Mouse (Mus musculus): Measurements from ENCODE around the gene Bcas3. TPM values are rescaled to one million over a fixed set of nuclear protein-coding genes. Genes with fewer than 3 reads are reported as not detected.
A peak's percentile ranks its signal among the peaks of the same experiment; 100 is the strongest.

Bcas3 gene
- polyA plus RNA-seq, 1 experiment = 21.2 TPM

- no peak overlapping the region for H3K27ac ChIP-seq (replicated peaks; ENCODE audit: low read depth, low read length)
- no peak overlapping the region for H3K4me3 ChIP-seq (ENCODE audit: insufficient read depth, low read depth, low read length)
- peaks cover 13% of the 10 kb centered on the region for H3K4me1 ChIP-seq (ENCODE audit: control insufficient read depth, insufficient read depth, insufficient read length, low read length)
Measured at GRCm38 (mm10) chr11:85695614-85696263, 342.8 kb downstream of the Bcas3 start.

DNA sequence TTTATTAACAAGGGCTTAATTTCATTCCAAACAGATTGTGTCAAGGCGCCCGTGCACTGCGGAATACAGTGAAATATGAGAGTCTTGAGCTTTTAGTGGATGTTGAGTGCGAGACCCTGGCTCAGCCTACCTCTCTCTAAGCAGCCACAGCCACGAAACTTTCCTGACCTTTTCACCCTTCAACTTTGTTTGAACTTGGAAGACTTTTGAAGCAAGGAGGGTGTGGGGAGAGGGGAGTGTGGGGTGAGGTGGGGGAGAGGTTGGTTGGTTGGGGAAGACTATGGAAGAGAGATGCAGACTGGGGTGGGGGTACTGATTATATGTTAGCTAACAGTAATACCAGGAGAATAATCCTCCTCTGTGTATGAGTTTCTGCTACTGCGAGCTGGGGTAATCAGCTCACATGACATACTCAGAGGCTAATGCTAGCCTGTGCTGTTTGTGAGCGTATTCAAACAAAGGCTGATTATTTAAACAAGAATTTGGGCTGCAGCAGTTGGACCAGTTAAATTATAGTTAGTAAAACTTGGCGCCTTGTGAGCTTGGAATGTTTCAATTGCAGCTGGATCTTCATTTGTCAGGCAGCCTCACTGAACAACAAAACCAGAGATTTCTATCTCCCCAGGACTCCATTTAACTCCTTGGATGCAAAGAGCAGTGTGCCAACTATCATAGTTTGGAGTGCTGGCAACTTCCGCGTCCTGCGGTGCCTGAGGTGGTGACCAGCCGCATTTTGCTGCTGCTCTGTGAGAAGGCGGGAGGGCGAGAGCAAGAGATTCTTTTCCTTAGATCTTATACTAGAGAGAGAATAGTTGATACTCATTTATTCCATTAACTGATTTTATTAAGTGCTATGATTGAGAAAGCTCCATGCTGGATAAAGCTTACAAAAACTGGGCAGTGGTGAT, 343.8 kb downstream of the Bcas3 start:
- Histone ChIP-seq H3K4me3 (ENCODE audit: insufficient read depth, low read depth, low read length) (no peak overlapping the region), H3K27ac (replicated peaks; ENCODE audit: low read depth, low read length) (0 out of 2 replicates have a peak overlapping the region, but pooled peaks have one; percentile 14), H3K4me1 (ENCODE audit: control insufficient read depth, insufficient read depth, insufficient read length, low read length) (peaks cover 11% of the 10 kb centered on the region)

DNA sequence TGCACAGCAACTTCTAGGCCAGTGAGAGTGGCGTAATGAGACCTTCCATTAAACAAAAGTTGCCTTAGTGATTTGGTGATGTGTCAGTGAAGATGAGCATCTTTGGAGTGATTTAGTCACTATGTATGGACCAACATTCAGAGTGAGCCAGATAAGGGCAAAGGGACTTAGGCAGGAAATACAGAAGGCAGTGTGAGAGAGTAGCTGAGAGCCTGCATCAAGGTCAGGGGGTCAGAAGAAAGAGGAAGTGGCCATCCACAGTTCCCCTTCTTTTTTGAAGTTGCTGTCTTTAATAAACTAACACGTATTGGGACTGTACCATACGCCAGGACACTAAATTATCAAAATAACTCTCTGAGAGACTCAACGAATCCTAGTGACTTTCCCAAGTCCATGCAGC, 344.5 kb downstream of the Bcas3 start:
- no peak overlapping the region for H3K27ac ChIP-seq (replicated peaks; ENCODE audit: low read depth, low read length)
- H3K4me1 ChIP-seq (ENCODE audit: control insufficient read depth, insufficient read depth, insufficient read length, low read length) = peaks cover 11% of the 10 kb centered on the region
- no peak overlapping the region for H3K4me3 ChIP-seq (ENCODE audit: insufficient read depth, low read depth, low read length)

- H3K4me1 ChIP-seq (ENCODE audit: control insufficient read depth, insufficient read depth, insufficient read length, low read length) = peaks cover 11% of the 10 kb centered on the region
- no peak overlapping the region for H3K4me3 ChIP-seq (ENCODE audit: insufficient read depth, low read depth, low read length)
- H3K27ac ChIP-seq (replicated peaks; ENCODE audit: low read depth, low read length) = no peak overlapping the region
Measured at GRCm38 (mm10) chr11:85698242-85698641, 345.3 kb downstream of the Bcas3 start.

DNA sequence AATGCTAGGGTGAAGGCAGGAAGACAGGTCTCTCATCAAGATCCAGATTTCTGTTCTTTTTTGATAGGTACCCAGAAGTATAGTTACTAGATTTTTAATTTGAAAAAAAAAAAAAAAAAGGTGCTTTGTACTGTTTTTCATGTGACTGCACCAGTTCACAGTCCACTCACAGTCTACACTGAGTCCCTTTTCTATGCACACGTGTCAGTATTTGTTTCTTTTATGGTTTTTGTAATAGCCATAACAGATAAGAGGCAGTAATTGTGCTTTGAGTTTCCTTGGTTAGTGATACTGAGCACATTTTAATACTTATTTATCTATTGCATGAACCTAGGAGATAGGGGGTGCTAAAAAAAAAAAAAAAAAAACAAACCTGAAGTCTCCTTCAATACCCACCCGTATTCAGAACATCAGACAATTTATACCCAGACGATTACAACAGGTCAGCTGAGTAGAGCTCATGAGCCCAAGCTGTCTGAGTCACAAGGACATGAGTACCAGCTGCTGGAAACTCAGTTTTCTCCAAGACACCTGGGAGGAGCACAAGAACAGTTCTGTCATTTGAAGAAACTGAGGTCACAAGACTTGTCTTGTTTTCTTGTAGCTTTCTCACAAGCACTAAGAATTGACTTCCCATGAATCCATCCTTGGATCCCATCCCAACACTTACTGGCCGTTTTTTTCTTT, 351.2 kb downstream of the Bcas3 start:
- Histone ChIP-seq H3K4me1 (ENCODE audit: control insufficient read depth, insufficient read depth, insufficient read length, low read length) (no peaks in the 10 kb centered on the region), H3K4me3 (ENCODE audit: insufficient read depth, low read depth, low read length) (no peak overlapping the region), H3K27ac (replicated peaks; ENCODE audit: low read depth, low read length) (no peak overlapping the region)

- no peak overlapping the region for H3K27ac ChIP-seq (replicated peaks; ENCODE audit: low read depth, low read length)
- H3K4me1 ChIP-seq (ENCODE audit: control insufficient read depth, insufficient read depth, insufficient read length, low read length) = no peaks in the 10 kb centered on the region
- no peak overlapping the region for H3K4me3 ChIP-seq (ENCODE audit: insufficient read depth, low read depth, low read length)
Measured at GRCm38 (mm10) chr11:85706630-85707029, 353.7 kb downstream of the Bcas3 start.

DNA sequence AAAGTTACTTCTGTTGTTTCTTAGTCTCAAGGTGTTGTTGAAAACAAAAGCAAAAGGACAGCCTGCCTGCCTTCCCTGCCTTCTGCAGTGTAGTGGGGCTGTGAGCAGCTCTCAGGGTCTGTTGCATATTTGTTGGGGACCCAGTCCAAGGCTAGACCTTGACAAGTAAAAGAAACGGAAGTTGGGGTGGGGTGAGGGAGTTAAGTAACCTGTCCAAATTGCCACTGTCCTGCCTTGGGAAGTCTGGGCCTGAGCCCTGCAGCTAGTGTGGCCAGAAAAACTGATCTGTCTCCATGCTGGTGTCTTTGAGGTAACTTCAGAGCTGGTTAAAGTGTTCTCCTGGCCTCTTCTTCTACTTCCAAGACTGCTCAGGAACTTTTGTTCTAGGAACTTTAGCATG, 354.5 kb downstream of the Bcas3 start:
- H3K4me3 ChIP-seq (ENCODE audit: insufficient read depth, low read depth, low read length) = no peak overlapping the region
- H3K4me1 ChIP-seq (ENCODE audit: control insufficient read depth, insufficient read depth, insufficient read length, low read length) = 0 out of 2 replicates have a peak, but pooled peaks cover 2% of the 10 kb centered on the region
- H3K27ac ChIP-seq (replicated peaks; ENCODE audit: low read depth, low read length) = no peak overlapping the region

GRCm38 (mm10) chr11:85709147-85709546, 356.2 kb downstream of the Bcas3 start:
- Histone ChIP-seq H3K27ac (replicated peaks; ENCODE audit: low read depth, low read length) (no peak overlapping the region), H3K4me1 (ENCODE audit: control insufficient read depth, insufficient read depth, insufficient read length, low read length) (peaks cover 10% of the 10 kb centered on the region; the same call in 1 of the 2 replicates), H3K4me3 (ENCODE audit: insufficient read depth, low read depth, low read length) (no peak overlapping the region)

- Histone ChIP-seq H3K4me3 (ENCODE audit: insufficient read depth, low read depth, low read length) (no peak overlapping the region), H3K27ac (replicated peaks; ENCODE audit: low read depth, low read length) (peak overlapping the region; percentile 60), H3K4me1 (ENCODE audit: control insufficient read depth, insufficient read depth, insufficient read length, low read length) (peaks cover 13% of the 10 kb centered on the region)
Measured at GRCm38 (mm10) chr11:85710155-85710554, 357.2 kb downstream of the Bcas3 start.

GRCm38 (mm10) chr11:85712026-85712804, 359.2 kb downstream of the Bcas3 start:
- Histone ChIP-seq H3K4me3 (ENCODE audit: insufficient read depth, low read depth, low read length) (no peak overlapping the region), H3K27ac (replicated peaks; ENCODE audit: low read depth, low read length) (peak overlapping the region; percentile 46)

DNA sequence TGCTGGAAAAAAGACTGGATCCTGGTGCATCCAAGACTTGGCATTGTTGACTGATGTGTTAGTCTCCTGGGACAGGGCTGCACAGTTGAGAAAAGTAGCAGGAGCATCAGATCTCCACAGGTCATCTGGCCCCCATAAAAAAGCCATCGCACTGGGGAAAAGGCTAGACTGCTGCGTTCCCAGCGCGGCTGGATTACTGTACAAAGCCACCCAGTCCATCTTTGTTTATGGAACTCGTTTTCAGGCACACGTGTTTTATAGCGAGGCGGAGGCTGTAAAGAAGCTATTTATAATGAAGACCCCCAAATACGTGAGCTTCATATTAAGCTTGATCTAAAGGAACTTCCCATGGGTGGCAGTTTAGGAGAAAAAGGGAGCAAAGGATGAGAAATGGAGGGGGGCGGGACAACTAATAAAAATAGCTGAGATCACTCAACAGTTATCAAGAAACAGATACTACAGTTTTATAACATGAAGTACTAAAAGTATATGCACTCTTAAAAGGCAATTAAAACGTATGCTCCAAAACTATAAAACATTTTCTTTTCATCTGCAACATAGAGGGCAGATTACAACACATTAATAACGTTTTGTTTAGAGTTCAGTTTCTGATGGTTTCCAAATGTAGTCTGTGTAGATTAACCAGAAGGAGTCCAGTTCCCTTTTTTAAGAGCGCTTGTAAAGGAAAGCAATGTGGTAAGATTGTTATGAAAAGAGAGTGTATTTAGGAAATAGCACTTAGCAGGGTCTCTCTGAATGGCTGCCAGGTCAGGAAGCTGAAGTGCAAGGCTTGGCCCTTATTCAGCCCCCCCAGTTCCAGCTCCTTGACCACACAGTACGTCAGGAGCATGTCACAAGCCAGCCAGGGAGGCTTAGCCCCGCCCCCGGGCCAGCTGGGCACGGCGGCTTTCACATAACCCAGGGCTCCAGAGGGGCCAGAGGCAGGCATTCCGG, 360.2 kb downstream of the Bcas3 start:
- Histone ChIP-seq H3K27ac (replicated peaks; ENCODE audit: low read depth, low read length) (peak overlapping the region; percentile 46), H3K4me1 (ENCODE audit: control insufficient read depth, insufficient read depth, insufficient read length, low read length) (peaks cover 13% of the 10 kb centered on the region), H3K4me3 (ENCODE audit: insufficient read depth, low read depth, low read length) (no peak overlapping the region)

More at GRCm38 (mm10) chr11:85712026-85712804, 359.2 kb downstream of the Bcas3 start:
- peaks cover 13% of the 10 kb centered on the region for H3K4me1 ChIP-seq (ENCODE audit: control insufficient read depth, insufficient read depth, insufficient read length, low read length)

DNA sequence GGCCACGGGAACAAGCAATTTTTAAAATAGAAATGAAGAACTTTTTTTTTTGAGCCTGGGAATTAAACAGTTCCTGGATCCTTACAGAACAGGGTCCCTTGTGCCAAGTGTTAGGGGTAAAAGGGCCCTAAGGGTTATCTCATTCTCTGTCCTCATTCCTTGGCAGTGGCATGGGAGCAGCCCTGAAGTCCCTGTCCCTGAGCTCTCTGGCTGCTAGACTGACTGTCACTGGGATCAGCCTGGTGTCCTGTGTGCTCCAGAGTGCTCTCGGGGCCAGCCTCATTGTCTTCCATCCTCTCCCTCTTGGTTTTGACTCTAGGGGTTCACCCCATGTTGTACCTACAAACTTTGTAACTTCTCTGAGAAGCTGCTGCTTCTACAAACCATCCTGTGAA, 360.8 kb downstream of the Bcas3 start:
- peak overlapping the region; percentile 39 for H3K27ac ChIP-seq (replicated peaks; ENCODE audit: low read depth, low read length)
- peaks cover 13% of the 10 kb centered on the region for H3K4me1 ChIP-seq (ENCODE audit: control insufficient read depth, insufficient read depth, insufficient read length, low read length)
- no peak overlapping the region for H3K4me3 ChIP-seq (ENCODE audit: insufficient read depth, low read depth, low read length)

GRCm38 (mm10) chr11:85714312-85714931, 361.5 kb downstream of the Bcas3 start:
- Histone ChIP-seq H3K4me1 (ENCODE audit: control insufficient read depth, insufficient read depth, insufficient read length, low read length) (peaks cover 16% of the 10 kb centered on the region), H3K27ac (replicated peaks; ENCODE audit: low read depth, low read length) (peak overlapping the region; percentile 39), H3K4me3 (ENCODE audit: insufficient read depth, low read depth, low read length) (no peak overlapping the region)

Measured in brown adipose tissue, adult 24 weeks (tissue).